Mouse (Mus musculus): ENCODE measurements around the gene Alcam. TPM values are rescaled to one million over a fixed set of nuclear protein-coding genes. Genes with fewer than 3 reads are reported as not detected.

Alcam gene
- total and polyA plus RNA-seq, 3 experiments = 1.5 to 3.5 (median 2.4) TPM

- Histone ChIP-seq H3K36me3 (ENCODE audit: control insufficient read depth, insufficient read depth, low read length) (no peaks in the 10 kb centered on the region), H3K27ac (no peak overlapping the region), H3K9ac (ENCODE audit: low read depth, low read length) (no peak overlapping the region), H3K4me3 (no peak overlapping the region), H3K79me2 (replicated peaks; ENCODE audit: control insufficient read depth, insufficient read depth, low read length) (no peaks in the 10 kb centered on the region), H3K4me1 (ENCODE audit: control insufficient read depth, insufficient read depth, low read length) (no peaks in the 10 kb centered on the region; the same call in 1 of the 2 replicates), H3K27me3 (ENCODE audit: control insufficient read depth, insufficient read depth, low read length) (no peaks in the 10 kb centered on the region)
- no peak for DNase-seq
- intact Hi-C loops (cut with DNase I) = no loop called here
- TF ChIP-seq EP300 (IDR thresholded peaks at IDR 0.05; ENCODE audit: insufficient read depth, low read depth, low read length) = no peak
- no peak for TF ChIP-seq CTCF (IDR thresholded peaks at IDR 0.05)
- no peak for TF ChIP-seq POLR2A (IDR thresholded peaks at IDR 0.05; ENCODE audit: insufficient read depth, low read depth, low read length)
Observed at GRCm38 (mm10) chr16:52472059-52472458, 18.2 kb upstream of the Alcam start.

DNA sequence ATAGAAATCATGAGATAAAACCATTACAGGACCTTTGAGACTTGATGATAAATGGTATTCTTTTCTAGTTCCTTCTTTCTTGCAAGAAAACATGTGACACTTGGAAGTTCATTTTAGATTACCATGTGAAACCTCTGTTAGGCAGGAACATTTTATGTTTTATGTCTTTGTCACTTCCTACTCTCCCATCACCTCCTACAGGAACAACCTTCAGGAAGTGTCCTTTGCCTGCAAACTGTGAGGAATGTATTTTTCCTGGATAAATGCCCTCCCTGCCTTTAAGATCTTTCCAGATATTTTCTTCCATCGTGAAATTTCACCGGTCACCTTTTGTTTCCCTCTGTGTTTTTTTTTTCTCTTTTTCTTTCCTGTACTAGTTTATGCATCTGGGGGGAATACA is 17.0 kb upstream of the Alcam start:
- intact Hi-C loops (cut with DNase I) = no loop called here
- H3K27me3 ChIP-seq (ENCODE audit: control insufficient read depth, insufficient read depth, low read length) = no peaks in the 10 kb centered on the region

DNA sequence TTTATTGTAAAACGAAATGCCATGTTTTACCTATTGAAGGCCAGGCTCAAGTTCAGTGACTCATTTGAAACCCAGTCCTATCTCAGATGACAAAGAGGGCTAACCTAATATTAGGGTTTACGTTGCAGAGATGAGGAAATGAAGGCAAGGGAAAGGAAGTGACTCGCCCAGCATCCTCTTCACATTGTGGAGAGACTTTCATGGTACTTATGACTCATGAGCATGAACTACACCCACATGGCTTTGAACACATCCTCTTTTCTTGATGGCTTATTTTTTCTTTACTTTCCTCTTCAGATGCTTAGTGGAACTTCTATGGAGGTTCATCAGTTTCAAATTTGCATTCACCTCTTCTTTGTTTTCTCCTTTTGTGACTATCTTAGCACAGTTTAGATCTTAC is 16.4 kb upstream of the Alcam start:
- peak in 1 of 2 experiments; percentile 17 for DNase-seq
- intact Hi-C loops (cut with DNase I) = no loop called here
- no peaks in the 10 kb centered on the region for H3K36me3 ChIP-seq (ENCODE audit: control insufficient read depth, insufficient read depth, low read length)
- H3K79me2 ChIP-seq (replicated peaks; ENCODE audit: control insufficient read depth, insufficient read depth, low read length) = no peaks in the 10 kb centered on the region
- H3K27me3 ChIP-seq (ENCODE audit: control insufficient read depth, insufficient read depth, low read length) = no peaks in the 10 kb centered on the region
- no peak overlapping the region for H3K4me3 ChIP-seq
- no peak for TF ChIP-seq POLR2A (IDR thresholded peaks at IDR 0.05; ENCODE audit: insufficient read depth, low read depth, low read length)
- TF ChIP-seq EP300 (IDR thresholded peaks at IDR 0.05; ENCODE audit: insufficient read depth, low read depth, low read length) = no peak
- no peak for TF ChIP-seq CTCF (IDR thresholded peaks at IDR 0.05)
- H3K4me1 ChIP-seq (ENCODE audit: control insufficient read depth, insufficient read depth, low read length) = no peaks in the 10 kb centered on the region; the same call in 1 of the 2 replicates
- 50% methylated on average over 3 of the region's 3 CpGs for WGBS
- no peak overlapping the region for H3K27ac ChIP-seq
- H3K9ac ChIP-seq (ENCODE audit: low read depth, low read length) = no peak overlapping the region

More for the DNA sequence above, 17.0 kb upstream of the Alcam start:
- H3K9ac ChIP-seq (ENCODE audit: low read depth, low read length) = no peak overlapping the region
- H3K4me3 ChIP-seq = no peak overlapping the region
- no peak for TF ChIP-seq POLR2A (IDR thresholded peaks at IDR 0.05; ENCODE audit: insufficient read depth, low read depth, low read length)
- no peak for TF ChIP-seq EP300 (IDR thresholded peaks at IDR 0.05; ENCODE audit: insufficient read depth, low read depth, low read length)
- TF ChIP-seq CTCF (IDR thresholded peaks at IDR 0.05) = no peak
- no peak overlapping the region for H3K27ac ChIP-seq
- WGBS = 33% methylated on average over 2 of the region's 2 CpGs
- no peak for DNase-seq
- H3K79me2 ChIP-seq (replicated peaks; ENCODE audit: control insufficient read depth, insufficient read depth, low read length) = no peaks in the 10 kb centered on the region
- no peaks in the 10 kb centered on the region for H3K36me3 ChIP-seq (ENCODE audit: control insufficient read depth, insufficient read depth, low read length)
- H3K4me1 ChIP-seq (ENCODE audit: control insufficient read depth, insufficient read depth, low read length) = no peaks in the 10 kb centered on the region; the same call in 1 of the 2 replicates

- intact Hi-C loops (cut with DNase I) = no loop called here
- no peaks in the 10 kb centered on the region for H3K27me3 ChIP-seq (ENCODE audit: control insufficient read depth, insufficient read depth, low read length)
- no peaks in the 10 kb centered on the region for H3K79me2 ChIP-seq (replicated peaks; ENCODE audit: control insufficient read depth, insufficient read depth, low read length)
- TF ChIP-seq EP300 (IDR thresholded peaks at IDR 0.05; ENCODE audit: insufficient read depth, low read depth, low read length) (no peak), CTCF (IDR thresholded peaks at IDR 0.05) (no peak)
- H3K4me1 ChIP-seq (ENCODE audit: control insufficient read depth, insufficient read depth, low read length) = no peaks in the 10 kb centered on the region; the same call in 1 of the 2 replicates
- no peaks in the 10 kb centered on the region for H3K36me3 ChIP-seq (ENCODE audit: control insufficient read depth, insufficient read depth, low read length)
- no peak overlapping the region for H3K27ac ChIP-seq
- peak in 1 of 2 experiments; percentile 9 for DNase-seq
- H3K9ac ChIP-seq (ENCODE audit: low read depth, low read length) = no peak overlapping the region
- H3K4me3 ChIP-seq = no peak overlapping the region
Observed at GRCm38 (mm10) chr16:52468426-52468825, 14.6 kb upstream of the Alcam start.

GRCm38 (mm10) chr16:52466770-52467169 is 12.9 kb upstream of the Alcam start:
- Histone ChIP-seq H3K27ac (no peak overlapping the region), H3K4me3 (no peak overlapping the region), H3K27me3 (ENCODE audit: control insufficient read depth, insufficient read depth, low read length) (no peaks in the 10 kb centered on the region), H3K36me3 (ENCODE audit: control insufficient read depth, insufficient read depth, low read length) (no peaks in the 10 kb centered on the region), H3K9ac (ENCODE audit: low read depth, low read length) (no peak overlapping the region), H3K79me2 (replicated peaks; ENCODE audit: control insufficient read depth, insufficient read depth, low read length) (no peaks in the 10 kb centered on the region), H3K4me1 (ENCODE audit: control insufficient read depth, insufficient read depth, low read length) (no peaks in the 10 kb centered on the region; the same call in 1 of the 2 replicates)
- TF ChIP-seq POLR2A (IDR thresholded peaks at IDR 0.05; ENCODE audit: insufficient read depth, low read depth, low read length) (no peak), EP300 (IDR thresholded peaks at IDR 0.05; ENCODE audit: insufficient read depth, low read depth, low read length) (no peak), CTCF (IDR thresholded peaks at IDR 0.05) (no peak)
- intact Hi-C loops (cut with DNase I) = no loop called here
- no peak for DNase-seq
- 67% methylated on average over 6 of the region's 6 CpGs for WGBS

DNA sequence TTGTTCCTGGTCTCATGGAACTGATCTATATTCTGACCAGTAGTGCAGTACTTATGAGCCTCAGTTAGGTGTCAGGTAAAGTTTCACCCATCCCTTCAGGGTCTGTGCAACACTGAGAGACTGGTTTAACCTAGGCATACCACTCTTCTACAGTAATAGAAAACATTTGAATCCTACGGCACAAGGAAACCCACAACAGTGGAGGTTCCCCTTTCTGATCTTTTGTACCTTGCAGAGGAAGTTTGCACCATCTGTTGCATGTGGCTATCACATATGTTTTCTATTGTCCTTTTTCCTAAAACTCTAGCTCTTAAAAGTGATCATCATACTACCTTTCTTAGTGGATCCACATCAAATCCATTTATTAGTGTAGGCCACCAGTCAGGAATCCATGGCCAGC is 10.7 kb upstream of the Alcam start:
- WGBS = 85% methylated on average over 1 of the region's 1 CpGs
- TF ChIP-seq POLR2A (IDR thresholded peaks at IDR 0.05; ENCODE audit: insufficient read depth, low read depth, low read length) (no peak), EP300 (IDR thresholded peaks at IDR 0.05; ENCODE audit: insufficient read depth, low read depth, low read length) (no peak), CTCF (IDR thresholded peaks at IDR 0.05) (no peak)
- Histone ChIP-seq H3K4me3 (no peak overlapping the region), H3K4me1 (ENCODE audit: control insufficient read depth, insufficient read depth, low read length) (no peaks in the 10 kb centered on the region; the same call in 1 of the 2 replicates), H3K9ac (ENCODE audit: low read depth, low read length) (no peak overlapping the region), H3K36me3 (ENCODE audit: control insufficient read depth, insufficient read depth, low read length) (no peaks in the 10 kb centered on the region), H3K27ac (no peak overlapping the region), H3K27me3 (ENCODE audit: control insufficient read depth, insufficient read depth, low read length) (no peaks in the 10 kb centered on the region), H3K79me2 (replicated peaks; ENCODE audit: control insufficient read depth, insufficient read depth, low read length) (no peaks in the 10 kb centered on the region)
- intact Hi-C loops (cut with DNase I) = no loop called here
- DNase-seq = no peak
